8 mouse cellular contexts compared by ENCODE assay signal in the genomic region with DNA sequence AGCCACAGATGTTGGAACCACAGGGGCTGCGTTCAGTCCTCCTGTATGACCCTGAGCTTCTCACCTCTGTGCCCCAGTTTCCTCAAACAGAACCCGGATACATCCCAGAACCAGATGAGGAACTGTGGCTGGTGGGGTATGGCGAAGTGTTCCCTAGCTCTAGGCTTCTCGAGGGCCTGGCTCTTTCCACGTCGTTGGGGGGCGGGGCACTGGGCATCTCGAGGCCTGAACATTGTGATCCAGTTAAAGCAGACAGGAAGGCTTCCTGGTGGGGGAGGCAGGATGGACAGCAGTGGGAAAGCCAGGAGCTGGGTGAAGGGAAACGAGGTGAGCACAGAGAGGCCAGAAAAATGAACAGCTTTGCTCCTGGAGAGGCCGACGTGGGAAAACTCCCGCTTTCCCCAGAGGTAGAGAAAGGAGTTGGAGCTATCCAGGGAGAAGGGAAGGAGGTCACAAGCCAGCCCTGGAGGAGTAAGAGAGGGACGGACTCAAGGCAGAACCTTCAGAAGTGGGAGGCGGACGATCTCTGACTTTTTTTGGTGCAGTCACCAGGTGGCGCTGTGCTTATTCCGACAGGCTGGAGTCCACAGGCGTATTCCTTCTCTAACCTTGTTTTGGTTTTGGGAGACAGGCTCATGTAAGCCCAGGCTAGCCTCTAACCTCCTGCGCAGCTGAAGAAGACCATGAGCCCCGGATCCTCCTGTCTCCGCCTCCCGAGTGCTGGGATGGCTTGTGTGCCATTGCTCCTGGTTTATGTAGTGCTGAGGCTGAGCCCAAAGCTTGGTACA. TPM values are rescaled to one million over a fixed set of nuclear protein-coding genes. Genes with fewer than 3 reads are reported as not detected.
DNase-seq lines count a peak whose midpoint lies in the region; ATAC-seq and TF ChIP-seq lines count a peak whose summit lies in the region.

No protein-coding gene starts in this region.

- no peaks in the 10 kb centered on the region for H3K79me2 ChIP-seq in heart, adult 2 months (replicated peaks; ENCODE audit: control insufficient read depth, insufficient read depth, low read length)

- no peak overlapping the region for H3K4me3 ChIP-seq in heart, adult 2 months
- no peak overlapping the region for H3K4me3 ChIP-seq in kidney, embryonic 16.5 days (ENCODE audit: low read length)
- no peak overlapping the region for H3K4me3 ChIP-seq in liver, embryonic 12.5 days
- no peak overlapping the region for H3K4me3 ChIP-seq in testis, adult 2 months (ENCODE audit: control insufficient read depth, low read depth, low read length)

- H3K9me3 ChIP-seq in kidney, embryonic 16.5 days (ENCODE audit: low read length): no peaks in the 10 kb centered on the region
- no peaks in the 10 kb centered on the region for H3K9me3 ChIP-seq in liver, embryonic 12.5 days (replicated peaks)

- no peak overlapping the region for H3K4me2 ChIP-seq in kidney, embryonic 16.5 days (replicated peaks; ENCODE audit: low read depth, low read length)
- peak overlapping the region; percentile 25; the same call in 1 of the 2 replicates for H3K4me2 ChIP-seq in liver, embryonic 12.5 days

- no peak overlapping the region; the same call in 1 of the 2 replicates for H3K27ac ChIP-seq in heart, adult 2 months
- no peak overlapping the region; the same call in 1 of the 2 replicates for H3K27ac ChIP-seq in kidney, embryonic 16.5 days (ENCODE audit: low read length)
- no peak overlapping the region for H3K27ac ChIP-seq in liver, embryonic 12.5 days
- no peak overlapping the region for H3K27ac ChIP-seq in testis, adult 2 months (ENCODE audit: control insufficient read depth, insufficient read depth, low read depth, low read length)

- TF ChIP-seq POLR2A in heart, adult 2 months (IDR thresholded peaks at IDR 0.05; ENCODE audit: insufficient read depth, low read depth, low read length): no peak
- no peak for TF ChIP-seq POLR2A in testis, adult 2 months (IDR thresholded peaks at IDR 0.05; ENCODE audit: control insufficient read depth, low read depth, low read length)

- WGBS in heart, adult 2 months: 23% methylated on average over 22 of the region's 22 CpGs
- WGBS in kidney, embryonic 16.5 days: 15% methylated on average over 22 of the region's 22 CpGs
- WGBS in liver, embryonic 12.5 days (ENCODE audit: insufficient replicate concordance): 15% methylated on average over 22 of the region's 22 CpGs

- peak; percentile 91 for TF ChIP-seq CTCF in heart, adult 2 months (IDR thresholded peaks at IDR 0.05)
- peak; percentile 83; the same call in 1 of the 2 replicates for TF ChIP-seq CTCF in testis, adult 2 months (IDR thresholded peaks at IDR 0.05; ENCODE audit: control insufficient read depth, insufficient read depth, insufficient replicate concordance, low read depth, low read length)

- H3K36me3 ChIP-seq in heart, adult 2 months (ENCODE audit: control insufficient read depth, insufficient read depth, low read length): no peaks in the 10 kb centered on the region
- H3K36me3 ChIP-seq in kidney, embryonic 16.5 days (ENCODE audit: insufficient read depth, low read length): no peaks in the 10 kb centered on the region
- no peaks in the 10 kb centered on the region for H3K36me3 ChIP-seq in liver, embryonic 12.5 days
- no peaks in the 10 kb centered on the region for H3K36me3 ChIP-seq in testis, adult 2 months (ENCODE audit: control insufficient read depth, insufficient read depth, low read length)

- no peak overlapping the region for H3K9ac ChIP-seq in heart, adult 2 months (ENCODE audit: low read depth, low read length)
- H3K9ac ChIP-seq in kidney, embryonic 16.5 days (replicated peaks; ENCODE audit: low read length): 0 out of 2 replicates have a peak overlapping the region, but pooled peaks have one; percentile 13
- no peak overlapping the region for H3K9ac ChIP-seq in liver, embryonic 12.5 days

- peak; percentile 73 for DNase-seq in CD4-positive helper T cell, adult 2 months (ENCODE audit: low read depth, low spot score)
- DNase-seq in adrenal gland, adult 2 months: peak; percentile 81
- DNase-seq in embryo, embryonic 11 days: peak; percentile 87
- DNase-seq in heart, adult 2 months: peak; percentile 76 to 84
- DNase-seq in natural killer cell, adult 2 months (ENCODE audit: low spot score in 2 of 2): peak; percentile 58 to 72

- intact Hi-C loops in heart, adult 2 months (cut with DNase I): loop anchor here (1.0 to 5.0 kb wide), 3 partner anchors 27 to 51 kb away; no protein-coding TSS in a partner anchor

- no peaks in the 10 kb centered on the region for H3K27me3 ChIP-seq in heart, adult 2 months (ENCODE audit: control insufficient read depth, insufficient read depth, low read length)
- H3K27me3 ChIP-seq in kidney, embryonic 16.5 days (ENCODE audit: insufficient read depth, low read length): no peaks in the 10 kb centered on the region
- H3K27me3 ChIP-seq in liver, embryonic 12.5 days (replicated peaks): peaks cover 21% of the 10 kb centered on the region
- no peaks in the 10 kb centered on the region for H3K27me3 ChIP-seq in testis, adult 2 months (ENCODE audit: control insufficient read depth, insufficient read depth, low read length)

- TF ChIP-seq EP300 in heart, adult 2 months (IDR thresholded peaks at IDR 0.05; ENCODE audit: insufficient read depth, low read depth, low read length): peak; percentile 66; the same call in 1 of the 2 replicates

- no peaks in the 10 kb centered on the region for H3K4me1 ChIP-seq in heart, adult 2 months (ENCODE audit: control insufficient read depth, insufficient read depth, low read length)
- H3K4me1 ChIP-seq in kidney, embryonic 16.5 days (ENCODE audit: insufficient read depth, low read length): peaks cover 41% of the 10 kb centered on the region
- H3K4me1 ChIP-seq in liver, embryonic 12.5 days: peaks cover 50% of the 10 kb centered on the region
- H3K4me1 ChIP-seq in testis, adult 2 months (ENCODE audit: control insufficient read depth, insufficient read depth, low read length): peaks cover 15% of the 10 kb centered on the region

- no peak for ATAC-seq in kidney, embryonic 16.5 days (ENCODE audit: low FRiP score, low TSS enrichment)
- no peak for ATAC-seq in liver, embryonic 12.5 days

RNA-seq across cellular contexts. Expression of a gene that starts 2.6 kb away (rescaled TPM):
- total RNA-seq in adrenal gland, adult 2 months (2021): under 1 TPM; 0.49 to 0.79 TPM
- 0.34 and 1.1 TPM in 2 replicates for polyA plus RNA-seq in adrenal gland, adult 2 months (2012; rRNA removed)
- total RNA-seq in heart, adult 2 months (2021): not detected
- polyA plus RNA-seq in heart, adult 2 months (2012; rRNA removed): 0.23 TPM in 1 of 2 replicates, not detected in the other
- 0.60 and 0.76 TPM in 2 replicates for polyA plus RNA-seq in kidney, embryonic 16.5 days (2015; fragmentation: Nextera tagmentation; extraction: Ambion mirVana)
- 12.1 and 15.4 TPM in 2 replicates for polyA plus RNA-seq in liver, embryonic 12.5 days (2016; fragmentation: Nextera tagmentation; extraction: Ambion mirVana)
- 0.11 and 0.22 TPM in 2 replicates for polyA plus RNA-seq in testis, adult 2 months (2012; rRNA removed)

RNA-seq across cellular contexts. Expression of a gene that starts 7.2 kb away (rescaled TPM):
- 1,000 to 10,000 TPM; 2,358 to 4,405 TPM for total RNA-seq in adrenal gland, adult 2 months (2021)
- polyA plus RNA-seq in adrenal gland, adult 2 months (2012; rRNA removed): 4,988 and 13,425 TPM in 2 replicates
- 10 to 100 TPM; 22.9 to 98.7 TPM for total RNA-seq in heart, adult 2 months (2021)
- 85.9 and 490 TPM in 2 replicates for polyA plus RNA-seq in heart, adult 2 months (2012; rRNA removed)
- polyA plus RNA-seq in kidney, embryonic 16.5 days (2015; fragmentation: Nextera tagmentation; extraction: Ambion mirVana): not detected in 2 replicates
- polyA plus RNA-seq in liver, embryonic 12.5 days (2016; fragmentation: Nextera tagmentation; extraction: Ambion mirVana): not detected in 2 replicates
- polyA plus RNA-seq in testis, adult 2 months (2012; rRNA removed): 18.0 and 33.8 TPM in 2 replicates

RNA-seq across cellular contexts. Expression of a gene that starts 9.1 kb away (rescaled TPM):
- 1 to 10 TPM; 1.2 to 2.2 TPM for total RNA-seq in adrenal gland, adult 2 months (2021)
- 4.2 and 4.6 TPM in 2 replicates for polyA plus RNA-seq in adrenal gland, adult 2 months (2012; rRNA removed)
- under 1 TPM; 0.20 to 0.31 TPM for total RNA-seq in heart, adult 2 months (2021)
- polyA plus RNA-seq in heart, adult 2 months (2012; rRNA removed): 0.50 and 0.80 TPM in 2 replicates
- 72.7 and 78.6 TPM in 2 replicates for polyA plus RNA-seq in kidney, embryonic 16.5 days (2015; fragmentation: Nextera tagmentation; extraction: Ambion mirVana)
- 8.2 and 10.0 TPM in 2 replicates for polyA plus RNA-seq in liver, embryonic 12.5 days (2016; fragmentation: Nextera tagmentation; extraction: Ambion mirVana)
- 1.6 and 2.7 TPM in 2 replicates for polyA plus RNA-seq in testis, adult 2 months (2012; rRNA removed)

RNA-seq across cellular contexts. Expression of a gene that starts 9.2 kb away (rescaled TPM):
- total RNA-seq in adrenal gland, adult 2 months (2021): under 1 TPM; 0.62 to 0.63 TPM
- polyA plus RNA-seq in adrenal gland, adult 2 months (2012; rRNA removed): 3.4 and 4.1 TPM in 2 replicates
- total RNA-seq in heart, adult 2 months (2021): 1 to 10 TPM in 1 of 2 experiments, under 1 TPM in 1; 0.55 to 1.2 TPM
- 0.84 TPM in 1 of 2 replicates, not detected in the other for polyA plus RNA-seq in heart, adult 2 months (2012; rRNA removed)
- 7.9 and 8.2 TPM in 2 replicates for polyA plus RNA-seq in kidney, embryonic 16.5 days (2015; fragmentation: Nextera tagmentation; extraction: Ambion mirVana)
- 38.4 and 38.6 TPM in 2 replicates for polyA plus RNA-seq in liver, embryonic 12.5 days (2016; fragmentation: Nextera tagmentation; extraction: Ambion mirVana)
- 0.72 and 0.90 TPM in 2 replicates for polyA plus RNA-seq in testis, adult 2 months (2012; rRNA removed)

RNA-seq across cellular contexts. Expression of a gene that starts 25.2 kb away (rescaled TPM):
- 10 to 100 TPM; 38.4 to 43.0 TPM for total RNA-seq in adrenal gland, adult 2 months (2021)
- polyA plus RNA-seq in adrenal gland, adult 2 months (2012; rRNA removed): 126 and 132 TPM in 2 replicates
- total RNA-seq in heart, adult 2 months (2021): 10 to 100 TPM; 40.8 to 54.1 TPM
- polyA plus RNA-seq in heart, adult 2 months (2012; rRNA removed): 54.9 and 62.4 TPM in 2 replicates
- polyA plus RNA-seq in kidney, embryonic 16.5 days (2015; fragmentation: Nextera tagmentation; extraction: Ambion mirVana): 71.0 and 72.4 TPM in 2 replicates
- polyA plus RNA-seq in liver, embryonic 12.5 days (2016; fragmentation: Nextera tagmentation; extraction: Ambion mirVana): 26.6 and 27.4 TPM in 2 replicates
- polyA plus RNA-seq in testis, adult 2 months (2012; rRNA removed): 163 and 181 TPM in 2 replicates
